Mouse (Mus musculus) forebrain, embryonic 13.5 days (tissue): ENCODE measurements around the gene Rpl18. TPM values are rescaled to one million over a fixed set of nuclear protein-coding genes. Genes with fewer than 3 reads are reported as not detected.

Source experiments
- ATAC-seq: fragments of 200-750 bp; cut with Nextera tagmentation; 2 replicates; pipeline ENCODE4 v1.8.0; 2017
- H3K27ac ChIP-seq: fragments of 300-500 bp; sonication (generic); 2 replicates; pipeline ENCODE4 v1.5.1; 2015; ENCODE audit warnings: inconsistent platforms, mild to moderate bottlenecking, moderate library complexity
- H3K27me3 ChIP-seq: fragments of 300-500 bp; sonication (generic); 2 replicates; pipeline ENCODE4 v1.6.1; 2015; ENCODE audit warnings: mild to moderate bottlenecking, inconsistent platforms
- H3K36me3 ChIP-seq: fragments of 300-500 bp; sonication (generic); 2 replicates; pipeline ENCODE4 v1.6.1; 2015; ENCODE audit warnings: mild to moderate bottlenecking, inconsistent platforms; ENCODE audit not compliant: poor library complexity, severe bottlenecking
- H3K4me1 ChIP-seq: fragments of 300-500 bp; sonication (generic); 2 replicates; pipeline ENCODE4 v1.6.1; 2015; ENCODE audit warnings: inconsistent platforms
- H3K4me2 ChIP-seq: fragments of 300-500 bp; sonication (generic); 2 replicates; pipeline ENCODE4 v1.6.1; 2015; ENCODE audit warnings: inconsistent platforms, mild to moderate bottlenecking, moderate library complexity
- H3K4me3 ChIP-seq: fragments of 300-500 bp; sonication (generic); 2 replicates; pipeline ENCODE4 v1.5.1; 2015; ENCODE audit warnings: mild to moderate bottlenecking, inconsistent platforms
- H3K9ac ChIP-seq: fragments of 300-500 bp; sonication (generic); 2 replicates; pipeline ENCODE4 v1.6.1; 2015; ENCODE audit warnings: mild to moderate bottlenecking, inconsistent platforms
- H3K9me3 ChIP-seq: fragments of 300-500 bp; sonication (generic); replicated peaks from 2 replicates; pipeline ENCODE4 v1.6.1; 2016; ENCODE audit warnings: inconsistent platforms
- WGBS: fragments of 180-500 bp; shearing (Covaris S2); methylation state at CpG from one replicate; pipeline ENCODE4 v1.1.7; 2015; 5-methylcytosine and 5-hydroxymethylcytosine counted together
- polyA plus RNA-seq: library from polyadenylated mRNA; unstranded; fragments of >200 nt; fragmentation: Nextera tagmentation; extraction: Ambion mirVana; gene quantifications from 2 replicates; pipeline ENCODE4 v1.2.1, GENCODE M21; 2015

Rpl18 gene
- polyA plus RNA-seq, 1 experiment from 2014 or later: 823 TPM

DNA sequence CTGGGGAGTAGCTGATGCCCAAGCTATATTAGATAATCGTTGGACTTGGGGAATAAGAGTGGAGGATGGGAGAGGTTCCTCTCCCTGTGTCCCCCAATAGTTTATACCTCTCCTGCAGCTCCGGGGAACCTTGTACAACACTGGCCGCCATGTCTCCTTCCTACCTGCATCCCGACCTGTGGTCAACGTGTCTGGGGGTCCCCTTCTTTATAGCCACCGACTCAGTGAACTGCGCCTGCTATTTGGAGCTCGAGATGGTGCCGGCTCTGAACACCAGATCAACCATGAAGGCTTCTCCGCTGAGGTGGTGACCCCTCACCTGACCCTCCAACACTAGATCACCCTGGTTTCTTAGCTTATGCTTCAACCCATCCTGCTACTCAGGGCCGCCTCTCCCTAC, 12.9 kb upstream of the Rpl18 start:
- Histone ChIP-seq H3K4me3 (no peak overlapping the region), H3K4me2 (no peak overlapping the region), H3K36me3 (no peaks in the 10 kb centered on the region), H3K27ac (no peak overlapping the region), H3K9me3 (no peaks in the 10 kb centered on the region), H3K27me3 (peaks cover 27% of the 10 kb centered on the region), H3K4me1 (peaks cover 62% of the 10 kb centered on the region), H3K9ac (no peak overlapping the region)
- no peak for ATAC-seq
- 93% methylated on average over 11 of the region's 11 CpGs for WGBS

DNA sequence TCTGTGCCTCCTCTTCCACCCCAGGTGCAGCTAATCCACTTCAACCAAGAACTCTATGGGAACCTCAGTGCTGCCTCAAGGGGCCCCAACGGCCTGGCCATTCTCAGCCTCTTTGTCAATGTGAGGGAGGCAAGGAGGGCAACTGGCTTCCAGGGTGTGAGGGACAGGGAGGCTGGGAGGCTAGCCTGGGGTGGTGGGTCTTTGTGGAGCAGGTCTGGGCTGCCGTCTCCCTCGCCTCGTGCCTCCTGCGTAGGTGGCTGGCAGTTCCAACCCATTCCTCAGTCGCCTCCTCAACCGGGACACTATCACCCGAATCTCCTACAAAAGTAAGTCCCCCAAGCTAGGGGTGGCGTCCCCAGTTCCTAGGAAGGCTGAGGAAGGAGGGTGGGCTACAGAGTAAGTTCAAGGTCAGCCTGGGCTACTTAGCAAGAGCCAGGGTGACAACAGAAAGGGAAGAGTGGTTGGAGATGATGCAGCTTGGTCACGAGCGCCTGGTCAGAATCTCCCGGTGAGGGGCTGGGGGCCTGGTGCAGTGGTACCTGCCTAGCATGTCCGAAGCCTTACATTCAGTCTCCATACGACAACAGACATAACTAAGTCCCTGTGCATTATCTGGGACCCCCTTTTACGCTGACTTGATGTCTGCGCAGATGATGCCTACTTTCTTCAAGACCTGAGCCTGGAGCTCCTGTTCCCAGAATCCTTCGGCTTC, 12.3 kb upstream of the Rpl18 start:
- Histone ChIP-seq H3K9ac (no peak overlapping the region), H3K36me3 (no peaks in the 10 kb centered on the region), H3K27me3 (peaks cover 25% of the 10 kb centered on the region), H3K9me3 (no peaks in the 10 kb centered on the region), H3K4me2 (peak overlapping the region; percentile 99), H3K27ac (peak overlapping the region; percentile 90; the same call in 1 of the 2 replicates), H3K4me3 (no peak overlapping the region), H3K4me1 (peaks cover 69% of the 10 kb centered on the region)
- no peak for ATAC-seq
- 92% methylated on average over 17 of the region's 17 CpGs for WGBS

DNA sequence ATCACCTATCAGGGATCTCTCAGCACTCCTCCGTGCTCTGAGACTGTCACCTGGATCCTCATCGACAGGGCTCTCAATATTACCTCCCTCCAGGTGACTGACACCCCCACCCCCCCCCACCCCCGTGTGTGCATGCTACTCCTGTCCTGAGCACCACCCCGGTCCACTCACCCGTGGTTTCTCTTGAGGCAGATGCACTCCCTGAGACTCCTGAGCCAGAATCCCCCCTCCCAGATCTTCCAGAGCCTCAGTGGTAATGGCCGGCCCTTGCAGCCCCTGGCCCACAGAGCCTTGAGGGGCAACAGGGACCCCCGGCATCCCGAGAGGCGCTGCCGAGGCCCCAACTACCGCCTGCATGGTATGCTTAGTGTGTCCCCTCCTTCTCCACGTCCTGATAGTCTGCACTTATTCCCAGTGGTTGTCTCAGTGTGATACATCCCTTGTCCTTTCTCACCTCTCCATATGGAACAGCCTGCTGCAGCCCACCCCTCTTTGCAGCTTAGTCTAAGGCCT, 11.7 kb upstream of the Rpl18 start:
- no peaks in the 10 kb centered on the region for H3K9me3 ChIP-seq
- H3K27ac ChIP-seq: peak overlapping the region; percentile 90
- H3K4me3 ChIP-seq: peak overlapping the region; percentile 57
- peak overlapping the region; percentile 67 for H3K9ac ChIP-seq
- peak overlapping the region; percentile 99 for H3K4me2 ChIP-seq
- 35% methylated on average over 12 of the region's 12 CpGs for WGBS
- ATAC-seq: no peak
- peaks cover 20% of the 10 kb centered on the region for H3K27me3 ChIP-seq
- H3K36me3 ChIP-seq: no peaks in the 10 kb centered on the region
- peaks cover 75% of the 10 kb centered on the region for H3K4me1 ChIP-seq

DNA sequence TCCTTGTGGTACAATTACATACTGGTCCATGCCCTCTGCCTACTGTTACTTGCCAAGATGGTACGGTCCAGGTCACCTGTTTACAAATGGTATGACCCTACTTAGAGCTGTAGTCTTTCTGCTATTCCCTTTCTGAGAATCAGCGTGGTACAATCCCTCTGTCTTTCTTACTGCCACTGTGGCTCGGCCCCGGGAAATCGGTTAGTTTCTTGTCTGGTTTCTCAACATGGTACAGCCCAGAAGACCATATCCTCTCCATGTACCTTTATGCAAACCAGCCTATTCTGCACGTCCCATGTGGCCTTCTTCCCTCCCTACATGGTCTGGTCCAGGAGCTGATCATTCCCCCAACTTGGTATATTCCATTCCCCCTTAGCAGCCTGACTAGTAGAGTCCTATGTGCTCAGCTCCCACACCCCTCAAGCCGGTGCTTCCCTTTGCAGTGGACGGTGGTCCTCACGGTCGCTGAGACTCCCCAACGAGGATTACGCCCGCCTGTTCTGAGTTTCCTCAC, 11.2 kb upstream of the Rpl18 start:
- Histone ChIP-seq H3K27me3 (peaks cover 15% of the 10 kb centered on the region), H3K9ac (peak overlapping the region; percentile 67), H3K4me1 (peaks cover 80% of the 10 kb centered on the region), H3K4me3 (peak overlapping the region; percentile 57), H3K9me3 (no peaks in the 10 kb centered on the region), H3K4me2 (peak overlapping the region; percentile 99), H3K36me3 (no peaks in the 10 kb centered on the region), H3K27ac (peak overlapping the region; percentile 90)
- WGBS: 0% methylated on average over 13 of the region's 13 CpGs
- peak; percentile 28 for ATAC-seq

DNA sequence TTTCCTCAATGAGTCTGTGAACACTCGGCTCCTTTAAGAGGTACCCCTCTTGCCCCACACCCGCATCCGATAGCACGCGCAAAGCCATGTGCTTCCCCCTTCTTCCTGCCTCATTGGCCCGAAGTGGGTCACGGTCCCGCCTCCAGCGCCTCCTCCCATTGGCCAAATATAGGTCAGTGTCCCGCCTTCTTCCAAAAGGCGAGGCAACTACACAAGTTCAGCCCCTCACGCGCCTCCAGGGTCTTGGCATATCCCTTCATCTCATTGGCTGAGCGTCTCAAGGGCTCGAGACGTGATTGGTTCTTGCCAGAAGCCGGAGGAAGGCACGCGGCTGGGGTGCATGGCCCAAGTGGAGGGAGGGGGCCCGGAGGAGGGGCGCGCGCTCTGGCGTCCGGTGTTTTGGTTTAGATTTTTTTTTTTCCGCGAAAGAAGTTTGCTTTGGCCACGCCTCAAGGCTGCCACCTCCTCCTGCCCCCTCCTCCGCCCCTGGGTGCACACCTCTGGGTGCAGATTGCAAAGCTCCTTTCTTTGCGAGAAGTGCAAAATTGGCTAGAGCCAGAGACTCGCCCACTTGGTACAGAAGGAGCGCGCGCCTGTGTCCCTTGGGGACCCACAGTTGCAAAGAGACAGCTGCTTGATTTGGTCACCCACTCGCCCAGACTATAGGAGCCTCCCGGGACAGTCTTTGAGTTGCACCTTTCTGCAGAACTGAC, 10.4 kb upstream of the Rpl18 start, which contains the start of gene Dbp:
TSS of gene Dbp (plus strand) at position 359 of the 713 bp plus-strand sequence.
- peak; percentile 89 for ATAC-seq
- WGBS: under 1% methylated on average over 36 of the region's 36 CpGs
- H3K4me1 ChIP-seq: peaks cover 81% of the 10 kb centered on the region

DNA sequence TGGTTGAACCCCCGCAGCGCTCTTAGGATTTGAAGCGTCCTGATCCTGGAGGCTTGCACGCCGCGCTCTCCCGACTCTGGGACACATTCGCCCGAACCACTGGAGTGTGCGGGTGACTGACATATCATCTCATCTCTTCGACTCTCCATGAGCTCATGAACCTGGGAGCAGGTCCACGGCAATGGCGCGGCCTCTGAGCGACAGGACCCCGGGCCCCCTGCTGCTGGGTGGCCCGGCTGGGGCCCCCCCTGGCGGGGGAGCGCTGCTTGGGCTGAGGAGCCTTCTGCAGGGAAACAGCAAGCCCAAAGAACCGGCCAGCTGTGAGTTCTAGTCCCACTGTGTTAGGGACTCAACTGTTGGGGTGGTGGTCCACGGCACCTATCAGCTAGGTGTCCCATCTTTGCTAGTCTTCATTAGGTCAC, 9.8 kb upstream of the Rpl18 start:
- WGBS: under 1% methylated on average over 21 of the region's 21 CpGs
- no peak for ATAC-seq

More for the DNA sequence above, 10.4 kb upstream of the Rpl18 start, which contains the start of gene Dbp:
- Histone ChIP-seq H3K9ac (peak within 1 kb of the TSS; percentile 83), H3K4me2 (peak within 1 kb of the TSS; percentile 99), H3K36me3 (peaks cover 3% of the 10 kb centered on the region), H3K27me3 (peaks cover 7% of the 10 kb centered on the region), H3K9me3 (no peaks in the 10 kb centered on the region), H3K27ac (peak within 1 kb of the TSS; percentile 90), H3K4me3 (peak within 1 kb of the TSS; percentile 57)

GRCm38 (mm10) chr7:45705873-45706281, 9.4 kb upstream of the Rpl18 start:
- H3K4me3 ChIP-seq: peak overlapping the region; percentile 57
- peak overlapping the region; percentile 99 for H3K4me2 ChIP-seq
- no peaks in the 10 kb centered on the region for H3K9me3 ChIP-seq
- H3K36me3 ChIP-seq: peaks cover 13% of the 10 kb centered on the region
- 0 out of 2 replicates have a peak overlapping the region, but pooled peaks have one; percentile 55 for H3K27ac ChIP-seq
- no peaks in the 10 kb centered on the region for H3K27me3 ChIP-seq
- peak overlapping the region; percentile 83 for H3K9ac ChIP-seq
- peaks cover 81% of the 10 kb centered on the region for H3K4me1 ChIP-seq
- WGBS: under 1% methylated on average over 7 of the region's 7 CpGs
- no peak for ATAC-seq

More for the DNA sequence above, 9.8 kb upstream of the Rpl18 start:
- Histone ChIP-seq H3K9ac (peak overlapping the region; percentile 83), H3K9me3 (no peaks in the 10 kb centered on the region), H3K4me2 (peak overlapping the region; percentile 99), H3K4me3 (peak overlapping the region; percentile 57), H3K27me3 (peaks cover 2% of the 10 kb centered on the region; the same call in 1 of the 2 replicates), H3K4me1 (peaks cover 81% of the 10 kb centered on the region), H3K27ac (peak overlapping the region; percentile 55), H3K36me3 (peaks cover 9% of the 10 kb centered on the region)

DNA sequence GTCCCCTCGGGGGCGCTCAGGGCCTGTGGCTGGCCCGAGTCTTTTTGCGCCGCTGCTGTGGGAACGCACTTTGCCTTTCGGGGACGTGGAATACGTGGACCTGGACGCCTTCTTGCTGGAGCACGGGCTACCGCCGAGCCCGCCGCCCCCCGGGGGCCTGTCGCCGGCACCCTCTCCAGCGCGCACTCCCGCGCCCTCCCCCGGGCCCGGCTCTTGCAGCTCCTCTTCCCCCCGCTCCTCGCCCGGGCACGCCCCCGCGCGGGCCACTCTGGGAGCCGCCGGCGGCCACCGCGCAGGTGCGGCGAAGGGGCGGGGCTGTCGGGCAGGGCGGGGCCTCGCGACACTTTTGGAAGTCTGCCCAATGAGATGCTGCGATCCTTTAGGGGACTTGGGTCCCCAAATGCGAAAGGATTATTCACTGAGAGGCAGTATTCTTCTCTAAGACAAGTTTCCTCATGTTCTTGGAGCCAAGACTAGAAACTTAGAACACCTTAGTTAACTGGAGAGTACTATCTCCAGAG, 8.5 kb upstream of the Rpl18 start:
- ATAC-seq: no peak

GRCm38 (mm10) chr7:45707375-45707967, 7.8 kb upstream of the Rpl18 start:
- no peaks in the 10 kb centered on the region for H3K9me3 ChIP-seq
- no peaks in the 10 kb centered on the region for H3K27me3 ChIP-seq
- H3K9ac ChIP-seq: peak overlapping the region; percentile 57
- under 1% methylated on average over 27 of the region's 27 CpGs for WGBS
- peak overlapping the region; percentile 99 for H3K4me2 ChIP-seq
- ATAC-seq: no peak
- peaks cover 29% of the 10 kb centered on the region for H3K36me3 ChIP-seq
- H3K4me1 ChIP-seq: peaks cover 72% of the 10 kb centered on the region
- H3K4me3 ChIP-seq: peak overlapping the region; percentile 57
- peak overlapping the region; percentile 75 for H3K27ac ChIP-seq

More for the DNA sequence above, 8.5 kb upstream of the Rpl18 start:
- Histone ChIP-seq H3K27me3 (no peaks in the 10 kb centered on the region), H3K36me3 (peaks cover 22% of the 10 kb centered on the region), H3K4me1 (peaks cover 72% of the 10 kb centered on the region), H3K27ac (peak overlapping the region; percentile 75), H3K4me3 (peak overlapping the region; percentile 57), H3K4me2 (peak overlapping the region; percentile 99), H3K9me3 (no peaks in the 10 kb centered on the region), H3K9ac (peak overlapping the region; percentile 83)
- under 1% methylated on average over 44 of the region's 45 CpGs for WGBS

DNA sequence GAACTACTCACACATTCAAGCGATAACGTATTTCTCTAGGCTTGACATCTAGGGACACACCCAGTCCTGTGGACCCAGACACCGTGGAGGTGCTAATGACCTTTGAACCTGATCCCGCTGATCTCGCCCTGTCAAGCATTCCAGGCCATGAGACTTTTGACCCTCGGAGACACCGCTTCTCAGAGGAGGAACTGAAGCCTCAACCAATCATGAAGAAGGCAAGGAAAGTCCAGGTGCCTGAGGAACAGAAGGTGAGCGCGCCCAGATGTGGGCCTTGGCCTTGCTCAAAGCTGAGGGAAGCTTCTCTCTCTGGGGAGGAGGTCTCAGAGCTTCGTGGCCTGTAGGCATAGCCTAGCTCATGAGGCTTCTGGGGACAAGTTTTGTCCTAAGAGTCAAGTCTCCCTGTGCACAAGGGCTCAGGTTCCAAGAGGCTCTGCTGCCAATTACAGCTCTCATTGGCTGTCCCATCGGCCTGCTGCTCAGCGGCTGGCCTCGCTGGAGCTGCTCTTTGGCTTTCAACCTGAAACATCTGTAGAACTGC, 7.0 kb upstream of the Rpl18 start:
- Histone ChIP-seq H3K4me3 (no peak overlapping the region), H3K9me3 (no peaks in the 10 kb centered on the region), H3K27ac (peak overlapping the region; percentile 59), H3K36me3 (peaks cover 37% of the 10 kb centered on the region), H3K27me3 (no peaks in the 10 kb centered on the region), H3K9ac (peak overlapping the region; percentile 6), H3K4me1 (peaks cover 68% of the 10 kb centered on the region), H3K4me2 (peak overlapping the region; percentile 99)
- ATAC-seq: no peak
- 59% methylated on average over 13 of the region's 13 CpGs for WGBS

DNA sequence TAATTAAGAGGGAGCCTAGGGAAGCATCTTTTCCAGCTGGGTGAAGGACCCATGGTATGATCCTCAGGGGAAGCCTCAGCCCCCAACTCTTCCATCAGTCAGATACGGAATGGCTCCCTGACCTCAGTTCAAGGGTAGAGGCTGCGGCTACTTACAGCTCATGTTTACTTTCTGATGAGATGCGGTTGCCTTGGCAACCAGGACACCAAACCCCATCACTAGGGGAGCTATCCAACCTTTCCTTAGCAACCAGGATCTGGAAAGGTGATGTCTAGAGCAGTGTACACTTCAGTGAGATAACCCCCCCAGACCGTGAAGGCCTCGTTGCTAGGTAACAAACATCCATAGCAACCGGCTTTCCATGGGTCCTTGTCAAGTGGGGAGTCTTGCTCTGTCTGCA, 6.2 kb upstream of the Rpl18 start:
- peak overlapping the region; percentile 99; the same call in 1 of the 2 replicates for H3K4me2 ChIP-seq

More for the DNA sequence above, 6.2 kb upstream of the Rpl18 start:
- 49% methylated on average over 6 of the region's 6 CpGs for whole genome bisulfite sequencing
- Histone ChIP-seq H3K4me1 (peaks cover 62% of the 10 kb centered on the region), H3K27me3 (no peaks in the 10 kb centered on the region), H3K4me3 (no peak overlapping the region), H3K36me3 (peaks cover 40% of the 10 kb centered on the region), H3K27ac (peak overlapping the region; percentile 65), H3K9me3 (no peaks in the 10 kb centered on the region), H3K9ac (no peak overlapping the region)
- 0 out of 2 replicates have a peak, but pooled peaks have one; percentile 3 for ATAC-seq
